Mouse (Mus musculus) hindbrain, embryonic 12.5 days (tissue): ENCODE results near the gene Hsf5. TPM values are rescaled to one million over a fixed set of nuclear protein-coding genes. Genes with fewer than 3 reads are reported as not detected.
A peak's percentile ranks its signal among the peaks of the same experiment; 100 is the strongest.

Experiments used
- ATAC-seq: fragments of 200-750 bp; cut with Nextera tagmentation; 2 replicates; pipeline ENCODE4 v1.8.0; 2017; ENCODE audit warnings: moderate TSS enrichment; ENCODE audit not compliant: low FRiP score
- H3K27ac ChIP-seq: fragments of 300-500 bp; sonication (generic); 2 replicates; pipeline ENCODE4 v1.5.1; 2016; ENCODE audit warnings: mild to moderate bottlenecking
- H3K27me3 ChIP-seq: fragments of 300-500 bp; sonication (generic); 2 replicates; pipeline ENCODE4 v1.6.1; 2016; ENCODE audit warnings: mild to moderate bottlenecking
- H3K36me3 ChIP-seq: fragments of 300-500 bp; sonication (generic); 2 replicates; pipeline ENCODE4 v1.6.1; 2016; ENCODE audit warnings: mild to moderate bottlenecking
- H3K4me1 ChIP-seq: fragments of 300-500 bp; sonication (generic); 2 replicates; pipeline ENCODE4 v1.6.1; 2016
- H3K4me2 ChIP-seq: fragments of 300-500 bp; sonication (generic); replicated peaks from 2 replicates; pipeline ENCODE4 v1.6.1; 2016; ENCODE audit warnings: mild to moderate bottlenecking
- H3K4me3 ChIP-seq: fragments of 300-500 bp; sonication (generic); 2 replicates; pipeline ENCODE4 v1.5.1; 2016; ENCODE audit warnings: mild to moderate bottlenecking
- H3K9ac ChIP-seq: fragments of 300-500 bp; sonication (generic); 2 replicates; pipeline ENCODE4 v1.6.1; 2016; ENCODE audit warnings: mild to moderate bottlenecking, moderate library complexity
- H3K9me3 ChIP-seq: fragments of 300-500 bp; sonication (generic); replicated peaks from 2 replicates; pipeline ENCODE4 v1.6.1; 2016; ENCODE audit warnings: mild to moderate bottlenecking
- WGBS: fragments of 180-500 bp; shearing (Covaris S2); methylation state at CpG from one replicate; pipeline ENCODE4 v1.1.7; 2016; 5-methylcytosine and 5-hydroxymethylcytosine counted together
- polyA plus RNA-seq: library from polyadenylated mRNA; unstranded; fragments of >200 nt; fragmentation: Nextera tagmentation; extraction: Ambion mirVana; gene quantifications from 2 replicates; pipeline ENCODE4 v1.2.1, GENCODE M21; 2016

Gene Hsf5
- polyA plus RNA-seq, 1 experiment from 2014 or later, result 0.45 TPM

GRCm38 (mm10) chr11:87682838-87683571 lies 66.0 kb downstream of the Hsf5 start:
- Histone ChIP-seq H3K27ac (no peak overlapping the region), H3K9me3 (no peaks in the 10 kb centered on the region), H3K4me2 (no peak overlapping the region), H3K9ac (no peak overlapping the region), H3K4me3 (no peak overlapping the region), H3K36me3 (no peaks in the 10 kb centered on the region), H3K4me1 (0 out of 2 replicates have a peak, but pooled peaks cover 2% of the 10 kb centered on the region), H3K27me3 (no peaks in the 10 kb centered on the region)
- WGBS, result 60% methylated on average over 13 of the region's 13 CpGs
- ATAC-seq, result no peak

- no peaks in the 10 kb centered on the region for H3K9me3 ChIP-seq
- no peaks in the 10 kb centered on the region for H3K36me3 ChIP-seq
- peaks cover 11% of the 10 kb centered on the region; the same call in 1 of the 2 replicates for H3K4me1 ChIP-seq
- no peak overlapping the region for H3K9ac ChIP-seq
- no peak for ATAC-seq
- 65% methylated on average over 7 of the region's 7 CpGs for whole genome bisulfite sequencing
- no peaks in the 10 kb centered on the region for H3K27me3 ChIP-seq
- H3K27ac ChIP-seq, result no peak overlapping the region; the same call in 1 of the 2 replicates
- H3K4me3 ChIP-seq, result no peak overlapping the region
- no peak overlapping the region for H3K4me2 ChIP-seq
Measured at GRCm38 (mm10) chr11:87686407-87686806, 69.4 kb downstream of the Hsf5 start.

GRCm38 (mm10) chr11:87687246-87688225 lies 70.6 kb downstream of the Hsf5 start:
- Histone ChIP-seq H3K4me3 (no peak overlapping the region), H3K4me1 (peaks cover 11% of the 10 kb centered on the region; the same call in 1 of the 2 replicates), H3K9ac (no peak overlapping the region), H3K27ac (no peak overlapping the region), H3K36me3 (no peaks in the 10 kb centered on the region), H3K4me2 (no peak overlapping the region), H3K27me3 (no peaks in the 10 kb centered on the region), H3K9me3 (no peaks in the 10 kb centered on the region)
- no peak for ATAC-seq
- WGBS, result 77% methylated on average over 15 of the region's 15 CpGs

- no peaks in the 10 kb centered on the region for H3K36me3 ChIP-seq
- 0 out of 2 replicates have a peak overlapping the region, but pooled peaks have one; percentile 14 for H3K27ac ChIP-seq
- H3K27me3 ChIP-seq, result no peaks in the 10 kb centered on the region
- H3K9me3 ChIP-seq, result no peaks in the 10 kb centered on the region
- WGBS, result 92% methylated on average over 11 of the region's 11 CpGs
- H3K4me1 ChIP-seq, result peaks cover 9% of the 10 kb centered on the region; the same call in 1 of the 2 replicates
- H3K4me2 ChIP-seq, result no peak overlapping the region
- H3K4me3 ChIP-seq, result no peak overlapping the region
- no peak for ATAC-seq
- no peak overlapping the region for H3K9ac ChIP-seq
Measured at GRCm38 (mm10) chr11:87688478-87689203, 71.7 kb downstream of the Hsf5 start.

- Histone ChIP-seq H3K36me3 (no peaks in the 10 kb centered on the region), H3K27ac (peak overlapping the region; percentile 14; the same call in 1 of the 2 replicates), H3K9ac (no peak overlapping the region), H3K27me3 (no peaks in the 10 kb centered on the region), H3K4me2 (0 out of 2 replicates have a peak overlapping the region, but pooled peaks have one; percentile 3), H3K4me1 (peaks cover 9% of the 10 kb centered on the region; the same call in 1 of the 2 replicates), H3K9me3 (no peaks in the 10 kb centered on the region), H3K4me3 (no peak overlapping the region)
- WGBS, result 33% methylated on average over 7 of the region's 7 CpGs
- ATAC-seq, result no peak
Measured at GRCm38 (mm10) chr11:87689402-87689808, 72.4 kb downstream of the Hsf5 start.

- H3K4me2 ChIP-seq, result no peak overlapping the region
- peaks cover 9% of the 10 kb centered on the region; the same call in 1 of the 2 replicates for H3K4me1 ChIP-seq
- WGBS, result 72% methylated on average over 16 of the region's 16 CpGs
- no peaks in the 10 kb centered on the region for H3K36me3 ChIP-seq
- H3K9ac ChIP-seq, result no peak overlapping the region
- H3K27ac ChIP-seq, result peak overlapping the region; percentile 7; the same call in 1 of the 2 replicates
- H3K27me3 ChIP-seq, result no peaks in the 10 kb centered on the region
- no peak for ATAC-seq
- H3K4me3 ChIP-seq, result no peak overlapping the region
- H3K9me3 ChIP-seq, result no peaks in the 10 kb centered on the region
Measured at GRCm38 (mm10) chr11:87690054-87690740, 73.2 kb downstream of the Hsf5 start.

GRCm38 (mm10) chr11:87697131-87697682 lies 80.2 kb downstream of the Hsf5 start:
- Histone ChIP-seq H3K9me3 (no peaks in the 10 kb centered on the region), H3K27me3 (no peaks in the 10 kb centered on the region), H3K4me1 (no peaks in the 10 kb centered on the region), H3K4me3 (no peak overlapping the region), H3K36me3 (no peaks in the 10 kb centered on the region), H3K27ac (no peak overlapping the region), H3K4me2 (no peak overlapping the region), H3K9ac (no peak overlapping the region)
- 80% methylated on average over 14 of the region's 14 CpGs for WGBS
- no peak for ATAC-seq

GRCm38 (mm10) chr11:87698126-87698525 lies 81.2 kb downstream of the Hsf5 start:
- Histone ChIP-seq H3K27ac (no peak overlapping the region), H3K4me2 (no peak overlapping the region), H3K4me3 (no peak overlapping the region), H3K9ac (no peak overlapping the region), H3K27me3 (no peaks in the 10 kb centered on the region), H3K9me3 (no peaks in the 10 kb centered on the region), H3K36me3 (no peaks in the 10 kb centered on the region), H3K4me1 (no peaks in the 10 kb centered on the region)
- 89% methylated on average over 4 of the region's 4 CpGs for WGBS
- ATAC-seq, result no peak

- Histone ChIP-seq H3K27me3 (no peaks in the 10 kb centered on the region), H3K9me3 (no peaks in the 10 kb centered on the region), H3K27ac (no peak overlapping the region), H3K4me2 (no peak overlapping the region), H3K36me3 (no peaks in the 10 kb centered on the region), H3K4me1 (no peaks in the 10 kb centered on the region), H3K4me3 (no peak overlapping the region), H3K9ac (no peak overlapping the region)
- no peak for ATAC-seq
- 86% methylated on average over 6 of the region's 6 CpGs for WGBS
Measured at GRCm38 (mm10) chr11:87701108-87701507, 84.1 kb downstream of the Hsf5 start.

- Histone ChIP-seq H3K9me3 (no peaks in the 10 kb centered on the region), H3K4me3 (no peak overlapping the region), H3K4me2 (no peak overlapping the region), H3K4me1 (no peaks in the 10 kb centered on the region), H3K27ac (no peak overlapping the region), H3K36me3 (no peaks in the 10 kb centered on the region), H3K9ac (no peak overlapping the region), H3K27me3 (no peaks in the 10 kb centered on the region)
- ATAC-seq, result no peak
- 86% methylated on average over 14 of the region's 14 CpGs for whole genome bisulfite sequencing
Measured at GRCm38 (mm10) chr11:87701877-87702620, 85.1 kb downstream of the Hsf5 start.
